ENCODE assay signal across 10 mouse cellular contexts in the genomic region with DNA sequence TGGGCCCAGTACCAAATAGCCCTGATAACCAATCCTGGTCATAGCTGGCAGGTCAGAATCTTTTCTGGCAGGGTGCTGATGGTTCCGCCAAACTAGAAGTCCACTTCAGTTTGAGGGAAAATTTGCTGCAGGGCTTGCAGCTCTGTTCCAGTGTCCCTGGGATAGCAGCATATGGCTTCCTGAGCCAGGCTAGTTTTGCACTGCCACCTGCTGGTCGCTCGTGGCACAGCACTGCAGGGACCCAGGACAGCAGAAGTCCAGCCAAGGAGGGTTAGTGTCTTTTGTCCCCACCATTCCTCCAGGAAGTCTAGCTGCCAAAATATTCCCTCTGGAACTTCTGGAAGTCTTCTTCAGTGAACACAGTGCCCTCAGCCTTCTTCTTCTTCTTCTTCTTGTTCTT. TPM values are rescaled to one million over a fixed set of nuclear protein-coding genes. Genes with fewer than 3 reads are reported as not detected.
DNase-seq lines count a peak whose midpoint lies in the region; ATAC-seq and TF ChIP-seq lines count a peak whose summit lies in the region.
"Had no signal": no experiment of that assay in that cellular context is flagged by ENCODE, and none has a peak within 500 bp of the region (broad histone marks: within the 10 kb centered on the region; RNA-seq: fewer than 3 reads in every experiment).

No protein-coding gene starts in this region.

- WGBS in liver, embryonic 13.5 days (ENCODE audit: insufficient replicate concordance), result 14% methylated on average over 3 of the region's 3 CpGs
- WGBS in olfactory bulb, adult 2 months, result 5% methylated on average over 3 of the region's 3 CpGs

- no peak for TF ChIP-seq POLR2A in olfactory bulb, adult 2 months (IDR thresholded peaks at IDR 0.05; ENCODE audit: insufficient read depth, low read depth, low read length)

- H3K27me3 ChIP-seq in liver, embryonic 13.5 days, result no peaks in the 10 kb centered on the region
- H3K27me3 ChIP-seq: embryonic facial prominence, embryonic 15.5 days had no signal

- H3K4me2 ChIP-seq in liver, embryonic 13.5 days, result no peak overlapping the region
- H3K4me2 ChIP-seq: embryonic facial prominence, embryonic 15.5 days had no signal

- DNase-seq in ovary, postnatal 10 days (ENCODE audit: low spot score), result peak; percentile 75
- DNase-seq in ovary, adult 18-20 months (ENCODE audit: low spot score), result no peak
- peak; percentile 92 for DNase-seq in cerebellum, adult 9-10 months
- DNase-seq in gastrocnemius, adult 8-10 months (ENCODE audit: low spot score in 2 of 2), result peak; percentile 64 to 73
- DNase-seq in kidney, postnatal 10 days, result peak; percentile 93
- DNase-seq in liver, embryonic 13.5 days, result peak; percentile 75
- DNase-seq in thymus, postnatal 0 days (ENCODE audit: low spot score), result peak; percentile 69

- TF ChIP-seq CTCF in olfactory bulb, adult 2 months (IDR thresholded peaks at IDR 0.05; ENCODE audit: insufficient read depth, low read depth, low read length), result peak; percentile 83

- peak overlapping the region; percentile 99; the same call in 1 of the 2 replicates for H3K27ac ChIP-seq in liver, embryonic 13.5 days
- H3K27ac ChIP-seq in olfactory bulb, adult 2 months (ENCODE audit: insufficient read depth, low read depth, low read length), result no peak overlapping the region
- H3K27ac ChIP-seq: embryonic facial prominence, embryonic 15.5 days had no signal

- no peak overlapping the region for H3K4me3 ChIP-seq in liver, embryonic 13.5 days (replicated peaks)
- H3K4me3 ChIP-seq in olfactory bulb, adult 2 months (ENCODE audit: insufficient read depth, low read depth, low read length), result no peak overlapping the region
- H3K4me3 ChIP-seq: embryonic facial prominence, embryonic 15.5 days had no signal

- peaks cover 74% of the 10 kb centered on the region for H3K4me1 ChIP-seq in liver, embryonic 13.5 days (replicated peaks)
- H3K4me1 ChIP-seq in olfactory bulb, adult 2 months (ENCODE audit: control insufficient read depth, insufficient read depth, low read length), result peaks cover 13% of the 10 kb centered on the region

- H3K36me3 ChIP-seq in liver, embryonic 13.5 days, result peaks cover 59% of the 10 kb centered on the region

- H3K9me3 ChIP-seq in liver, embryonic 13.5 days (replicated peaks), result no peaks in the 10 kb centered on the region
- H3K9me3 ChIP-seq: embryonic facial prominence, embryonic 15.5 days had no signal

- ATAC-seq in liver, embryonic 13.5 days (ENCODE audit: low read depth), result no peak

- no peak overlapping the region for H3K9ac ChIP-seq in liver, embryonic 13.5 days
- H3K9ac ChIP-seq: embryonic facial prominence, embryonic 15.5 days had no signal

RNA-seq across cellular contexts. Expression of a gene that starts 3.4 kb away (rescaled TPM):
- 10 to 100 TPM; 12.2 to 15.4 (median 12.8) TPM for total RNA-seq in gastrocnemius, adult 8-10 months (2022)
- 39.6 and 41.9 TPM in 2 replicates for polyA plus RNA-seq in liver, embryonic 13.5 days (2015; fragmentation: Nextera tagmentation; extraction: Ambion mirVana)
- not detected in 2 replicates for polyA plus RNA-seq in olfactory bulb, adult 2 months (2012; ENCODE audit: insufficient read depth, insufficient read length, low replicate concordance, missing spikeins)
- polyA plus RNA-seq in thymus, postnatal 0 days (2015; fragmentation: Nextera tagmentation; extraction: Ambion mirVana), result 56.7 and 58.4 TPM in 2 replicates

RNA-seq across cellular contexts. Expression of a gene that starts 5.7 kb away (rescaled TPM):
- 100 to 1,000 TPM; 130 to 146 (median 141) TPM for total RNA-seq in gastrocnemius, adult 8-10 months (2022)
- 138 and 152 TPM in 2 replicates for polyA plus RNA-seq in liver, embryonic 13.5 days (2015; fragmentation: Nextera tagmentation; extraction: Ambion mirVana)
- polyA plus RNA-seq in olfactory bulb, adult 2 months (2012; ENCODE audit: insufficient read depth, insufficient read length, low replicate concordance, missing spikeins), result not detected in 2 replicates
- polyA plus RNA-seq in thymus, postnatal 0 days (2015; fragmentation: Nextera tagmentation; extraction: Ambion mirVana), result 103 and 106 TPM in 2 replicates

RNA-seq across cellular contexts. Expression of a gene that starts 25.0 kb away (rescaled TPM):
- total RNA-seq in gastrocnemius, adult 8-10 months (2022), result 10 to 100 TPM in 2 of 4 experiments, 1 to 10 TPM in 2; 3.3 to 22.6 (median 9.7) TPM
- not detected in 2 replicates for polyA plus RNA-seq in liver, embryonic 13.5 days (2015; fragmentation: Nextera tagmentation; extraction: Ambion mirVana)
- polyA plus RNA-seq in olfactory bulb, adult 2 months (2012; ENCODE audit: insufficient read depth, insufficient read length, low replicate concordance, missing spikeins), result not detected in 2 replicates
- polyA plus RNA-seq in thymus, postnatal 0 days (2015; fragmentation: Nextera tagmentation; extraction: Ambion mirVana), result not detected in 2 replicates
- polyA plus RNA-seq: embryonic facial prominence, embryonic 15.5 days; stomach, embryonic 14.5 days had no signal

RNA-seq across cellular contexts. Expression of a gene that starts 26.4 kb away (rescaled TPM):
- 1 to 10 TPM in 1 of 4 experiments, under 1 TPM in 3; 0.15 to 1.9 (median 0.38) TPM for total RNA-seq in gastrocnemius, adult 8-10 months (2022)
- polyA plus RNA-seq in liver, embryonic 13.5 days (2015; fragmentation: Nextera tagmentation; extraction: Ambion mirVana), result not detected in 2 replicates
- not detected in 2 replicates for polyA plus RNA-seq in olfactory bulb, adult 2 months (2012; ENCODE audit: insufficient read depth, insufficient read length, low replicate concordance, missing spikeins)
- polyA plus RNA-seq in thymus, postnatal 0 days (2015; fragmentation: Nextera tagmentation; extraction: Ambion mirVana), result 0.01 and 0.03 TPM in 2 replicates
- polyA plus RNA-seq: stomach, embryonic 14.5 days had no signal

RNA-seq across cellular contexts. Expression of a gene that starts 26.9 kb away (rescaled TPM):
- 10 to 100 TPM; 25.6 to 28.6 (median 26.4) TPM for total RNA-seq in gastrocnemius, adult 8-10 months (2022)
- polyA plus RNA-seq in liver, embryonic 13.5 days (2015; fragmentation: Nextera tagmentation; extraction: Ambion mirVana), result 18.4 and 21.5 TPM in 2 replicates
- polyA plus RNA-seq in olfactory bulb, adult 2 months (2012; ENCODE audit: insufficient read depth, insufficient read length, low replicate concordance, missing spikeins), result not detected in 2 replicates
- 25.3 and 27.7 TPM in 2 replicates for polyA plus RNA-seq in thymus, postnatal 0 days (2015; fragmentation: Nextera tagmentation; extraction: Ambion mirVana)
